ENCODE assay signal across 8 mouse cellular contexts in the genomic region with DNA sequence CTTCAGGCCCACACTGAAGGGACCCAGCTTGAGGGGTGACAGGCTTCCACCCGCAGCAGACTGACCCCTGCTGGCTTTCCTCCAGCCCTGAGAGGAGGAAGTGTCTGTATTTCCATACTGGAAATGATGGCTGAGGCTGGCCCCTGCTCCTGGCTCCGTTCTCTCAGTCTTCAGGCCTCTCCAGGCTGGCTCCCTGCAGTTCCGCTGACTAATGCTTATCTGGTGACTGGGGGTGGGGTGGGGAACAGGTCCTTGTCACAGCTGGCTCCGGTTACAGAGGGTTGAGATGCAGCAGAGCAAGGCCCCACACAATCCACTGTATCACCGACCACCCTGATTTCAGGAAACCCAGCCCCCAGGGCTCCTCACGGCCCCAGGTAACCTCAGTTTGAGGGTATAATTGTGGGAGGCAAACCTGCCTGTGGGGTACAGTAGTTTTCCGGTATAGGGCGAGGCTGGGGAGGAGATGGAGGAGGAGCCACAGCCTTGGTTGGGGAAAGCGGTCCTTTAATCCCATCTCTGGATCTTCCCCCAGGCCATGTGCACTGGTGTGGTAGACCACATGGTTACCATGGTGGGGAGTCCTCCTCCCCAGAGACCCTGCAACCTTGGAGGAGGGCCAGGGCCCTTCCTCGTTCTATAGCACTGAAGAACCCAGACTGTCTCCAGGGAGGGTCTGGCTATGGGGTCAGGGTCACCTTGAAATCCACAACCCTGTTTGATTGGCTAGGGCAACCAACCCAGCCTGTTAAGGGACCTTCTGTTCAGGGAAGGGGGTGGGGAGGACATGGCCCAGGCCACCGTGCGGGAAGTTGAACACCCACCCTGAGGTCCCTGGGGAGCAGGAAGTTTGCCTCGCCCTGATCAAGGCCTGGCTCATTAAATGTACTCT.
DNase-seq lines count a peak whose midpoint lies in the region; ATAC-seq and TF ChIP-seq lines count a peak whose summit lies in the region.

No protein-coding gene starts in this region.

- TF ChIP-seq POLR2A in cerebellum, adult 2 months (IDR thresholded peaks at IDR 0.05; ENCODE audit: borderline replicate concordance, insufficient read depth, low read length): no peak

- peaks cover 6% of the 10 kb centered on the region; the same call in 1 of the 2 replicates for H3K36me3 ChIP-seq in kidney, embryonic 16.5 days (ENCODE audit: insufficient read depth, low read length)
- H3K36me3 ChIP-seq in midbrain, embryonic 15.5 days (replicated peaks): no peaks in the 10 kb centered on the region

- peak overlapping the region; percentile 82 for H3K27ac ChIP-seq in kidney, embryonic 16.5 days (ENCODE audit: low read length)
- 0 out of 2 replicates have a peak overlapping the region, but pooled peaks have one; percentile 8 for H3K27ac ChIP-seq in midbrain, embryonic 15.5 days
- no peak overlapping the region for H3K27ac ChIP-seq in cerebellum, adult 2 months (ENCODE audit: insufficient read depth, low read length)

- no peaks in the 10 kb centered on the region for H3K27me3 ChIP-seq in kidney, embryonic 16.5 days (ENCODE audit: insufficient read depth, low read length)
- H3K27me3 ChIP-seq in midbrain, embryonic 15.5 days (replicated peaks): no peaks in the 10 kb centered on the region
- H3K27me3 ChIP-seq in cerebellum, adult 2 months (ENCODE audit: control insufficient read depth, insufficient read depth, low read length): no peaks in the 10 kb centered on the region

- peak overlapping the region; percentile 40 for H3K9ac ChIP-seq in kidney, embryonic 16.5 days (replicated peaks; ENCODE audit: low read length)
- no peak overlapping the region for H3K9ac ChIP-seq in midbrain, embryonic 15.5 days

- H3K4me2 ChIP-seq in kidney, embryonic 16.5 days (replicated peaks; ENCODE audit: low read depth, low read length): 0 out of 2 replicates have a peak overlapping the region, but pooled peaks have one; percentile 21
- no peak overlapping the region for H3K4me2 ChIP-seq in midbrain, embryonic 15.5 days

- ATAC-seq in kidney, embryonic 16.5 days (ENCODE audit: low FRiP score, low TSS enrichment): peak; percentile 62
- peak; percentile 57 for ATAC-seq in granulocyte monocyte progenitor cell, adult 5-6 weeks (replicated peaks; ENCODE audit: poor library complexity, severe bottlenecking)
- ATAC-seq in midbrain, embryonic 15.5 days (replicated peaks): 0 out of 2 replicates have a peak, but pooled peaks have one; percentile 41

- H3K4me3 ChIP-seq in kidney, embryonic 16.5 days (ENCODE audit: low read length): no peak overlapping the region
- no peak overlapping the region for H3K4me3 ChIP-seq in midbrain, embryonic 15.5 days
- H3K4me3 ChIP-seq in cerebellum, adult 2 months (replicated peaks; ENCODE audit: insufficient read depth, low read depth, low read length): no peak overlapping the region

- 15% methylated on average over 13 of the region's 13 CpGs for WGBS in kidney, embryonic 16.5 days
- WGBS in midbrain, embryonic 15.5 days: 44% methylated on average over 13 of the region's 13 CpGs
- WGBS in cerebellum, adult 2 months: 70% methylated on average over 13 of the region's 13 CpGs

- TF ChIP-seq CTCF in cerebellum, adult 2 months (IDR thresholded peaks at IDR 0.05; ENCODE audit: borderline replicate concordance, insufficient read depth, low read depth, low read length): no peak

- DNase-seq in kidney, adult 9 months: no peak
- peak; percentile 84 for DNase-seq in adrenal gland, postnatal 10 days
- peak; percentile 65 to 68 for DNase-seq in kidney, postnatal 36 days
- no peak for DNase-seq in cerebellum, adult 2 months
- DNase-seq in left cerebral cortex, adult 8-10 months (ENCODE audit: low spot score in 2 of 2): no peak

- no peaks in the 10 kb centered on the region for H3K9me3 ChIP-seq in kidney, embryonic 16.5 days (ENCODE audit: low read length)
- H3K9me3 ChIP-seq in midbrain, embryonic 15.5 days: no peaks in the 10 kb centered on the region

- H3K4me1 ChIP-seq in kidney, embryonic 16.5 days (ENCODE audit: insufficient read depth, low read length): peaks cover 70% of the 10 kb centered on the region
- peaks cover 47% of the 10 kb centered on the region for H3K4me1 ChIP-seq in midbrain, embryonic 15.5 days
- H3K4me1 ChIP-seq in cerebellum, adult 2 months (ENCODE audit: control insufficient read depth, insufficient read depth, low read length): peaks cover 38% of the 10 kb centered on the region

Comparison
In these comparisons a context has a peak if more than half of its experiments do, and no peak if none do; other contexts are left out.
1. DNase-seq: peak in adrenal gland, postnatal 10 days (single experiment) and kidney, postnatal 36 days (2 of 2); none in kidney, adult 9 months (single experiment), cerebellum, adult 2 months (0 of 2) and left cerebral cortex, adult 8-10 months (0 of 2).
2. Peak in every context shown above with its lines, with median percentiles within 50 percentile points of each other: ATAC-seq.